9 mouse cellular contexts compared by ENCODE assay signal in genomic region chr7:136294445-136294844, GRCm38 (mm10).
DNase-seq lines count a peak whose midpoint lies in the region; ATAC-seq and TF ChIP-seq lines count a peak whose summit lies in the region.
"Had no signal": no experiment of that assay in that cellular context is flagged by ENCODE, and none has a peak within 500 bp of the region (broad histone marks: within the 10 kb centered on the region; RNA-seq: fewer than 3 reads in every experiment).

No protein-coding gene starts in this region.

- no peaks in the 10 kb centered on the region for H3K9me3 ChIP-seq in heart, embryonic 11.5 days (replicated peaks; ENCODE audit: control insufficient read depth, low read length)
- no peaks in the 10 kb centered on the region for H3K9me3 ChIP-seq in midbrain, embryonic 14.5 days (ENCODE audit: control insufficient read depth, low read length)
- H3K9me3 ChIP-seq in midbrain, embryonic 16.5 days (replicated peaks; ENCODE audit: control insufficient read depth, low read length, poor library complexity, severe bottlenecking): no peaks in the 10 kb centered on the region
- H3K9me3 ChIP-seq in embryonic facial prominence, embryonic 10.5 days: no peaks in the 10 kb centered on the region
- H3K9me3 ChIP-seq: midbrain, embryonic 12.5 days had no signal

- TF ChIP-seq EP300 in heart, adult 2 months (IDR thresholded peaks at IDR 0.05; ENCODE audit: insufficient read depth, low read depth, low read length): no peak

- no peak overlapping the region for H3K27ac ChIP-seq in heart, adult 2 months
- no peak overlapping the region for H3K27ac ChIP-seq in heart, embryonic 11.5 days (ENCODE audit: low read depth, low read length)
- H3K27ac ChIP-seq in midbrain, embryonic 14.5 days (replicated peaks; ENCODE audit: low read depth, low read length): no peak overlapping the region
- no peak overlapping the region for H3K27ac ChIP-seq in midbrain, embryonic 16.5 days (ENCODE audit: low read length)
- no peak overlapping the region for H3K27ac ChIP-seq in embryonic facial prominence, embryonic 10.5 days (replicated peaks)
- H3K27ac ChIP-seq: midbrain, embryonic 12.5 days had no signal

- DNase-seq in heart, adult 2 months: no peak
- DNase-seq in midbrain, embryonic 14.5 days: peak; percentile 36
- peak; percentile 48 for DNase-seq in embryonic facial prominence, embryonic 10.5 days (ENCODE audit: low spot score)
- DNase-seq in retina, postnatal 1 day: peak; percentile 53
- DNase-seq in cerebellum, postnatal 4 days (ENCODE audit: low spot score in 2 of 2): no peak
- no peak for DNase-seq in layer of hippocampus, adult 11-12 months (ENCODE audit: low spot score)

- no peaks in the 10 kb centered on the region for H3K27me3 ChIP-seq in heart, adult 2 months (ENCODE audit: control insufficient read depth, insufficient read depth, low read length)
- H3K27me3 ChIP-seq in heart, embryonic 11.5 days (ENCODE audit: control insufficient read depth, insufficient read depth, low read length): no peaks in the 10 kb centered on the region
- H3K27me3 ChIP-seq in midbrain, embryonic 14.5 days (ENCODE audit: control insufficient read depth, insufficient read depth, low read length): no peaks in the 10 kb centered on the region
- no peaks in the 10 kb centered on the region for H3K27me3 ChIP-seq in midbrain, embryonic 16.5 days (ENCODE audit: control insufficient read depth, insufficient read depth, low read depth, low read length)
- no peaks in the 10 kb centered on the region for H3K27me3 ChIP-seq in embryonic facial prominence, embryonic 10.5 days (replicated peaks; ENCODE audit: low read depth, poor library complexity, severe bottlenecking)
- H3K27me3 ChIP-seq: midbrain, embryonic 12.5 days had no signal

- 44% methylated on average over 4 of the region's 4 CpGs for WGBS in heart, adult 2 months
- WGBS in heart, embryonic 11.5 days (ENCODE audit: insufficient replicate concordance): 37% methylated on average over 4 of the region's 4 CpGs
- WGBS in midbrain, embryonic 14.5 days: 42% methylated on average over 4 of the region's 4 CpGs
- WGBS in midbrain, embryonic 16.5 days: 51% methylated on average over 4 of the region's 4 CpGs
- WGBS in embryonic facial prominence, embryonic 10.5 days: 33% methylated on average over 4 of the region's 4 CpGs

- intact Hi-C loops in heart, adult 2 months (cut with DNase I): loop anchor here (5.0 to 10.0 kb wide), 2 partner anchors 457 to 1020 kb away; partner anchors contain the start of gene Ebf3

- H3K4me2 ChIP-seq in heart, embryonic 11.5 days: no peak overlapping the region
- no peak overlapping the region for H3K4me2 ChIP-seq in midbrain, embryonic 14.5 days (ENCODE audit: low read length)
- no peak overlapping the region for H3K4me2 ChIP-seq in midbrain, embryonic 16.5 days (ENCODE audit: low read length)
- H3K4me2 ChIP-seq: midbrain, embryonic 12.5 days had no signal

- no peaks in the 10 kb centered on the region for H3K79me2 ChIP-seq in heart, adult 2 months (replicated peaks; ENCODE audit: control insufficient read depth, insufficient read depth, low read length)

- H3K4me3 ChIP-seq in heart, adult 2 months: no peak overlapping the region
- no peak overlapping the region for H3K4me3 ChIP-seq in heart, embryonic 11.5 days (ENCODE audit: low read depth, low read length)
- no peak overlapping the region for H3K4me3 ChIP-seq in midbrain, embryonic 14.5 days (replicated peaks; ENCODE audit: low read depth, low read length)
- H3K4me3 ChIP-seq in midbrain, embryonic 16.5 days (ENCODE audit: low read depth, low read length): no peak overlapping the region
- H3K4me3 ChIP-seq in embryonic facial prominence, embryonic 10.5 days: no peak overlapping the region
- H3K4me3 ChIP-seq: midbrain, embryonic 12.5 days had no signal

- no peak overlapping the region for H3K9ac ChIP-seq in heart, adult 2 months (ENCODE audit: low read depth, low read length)
- H3K9ac ChIP-seq in heart, embryonic 11.5 days (ENCODE audit: low read depth, low read length): no peak overlapping the region
- no peak overlapping the region for H3K9ac ChIP-seq in midbrain, embryonic 14.5 days (replicated peaks; ENCODE audit: low read length)
- H3K9ac ChIP-seq in midbrain, embryonic 16.5 days (ENCODE audit: low read depth, low read length): no peak overlapping the region
- H3K9ac ChIP-seq: midbrain, embryonic 12.5 days had no signal

- no peaks in the 10 kb centered on the region for H3K36me3 ChIP-seq in heart, adult 2 months (ENCODE audit: control insufficient read depth, insufficient read depth, low read length)
- H3K36me3 ChIP-seq in heart, embryonic 11.5 days (ENCODE audit: control insufficient read depth, insufficient read depth, low read length): no peaks in the 10 kb centered on the region
- no peaks in the 10 kb centered on the region for H3K36me3 ChIP-seq in midbrain, embryonic 14.5 days (ENCODE audit: control insufficient read depth, insufficient read depth, low read length)
- H3K36me3 ChIP-seq in midbrain, embryonic 16.5 days (ENCODE audit: control insufficient read depth, insufficient read depth, low read length): no peaks in the 10 kb centered on the region
- no peaks in the 10 kb centered on the region for H3K36me3 ChIP-seq in embryonic facial prominence, embryonic 10.5 days (replicated peaks)
- H3K36me3 ChIP-seq: midbrain, embryonic 12.5 days had no signal

- H3K4me1 ChIP-seq in heart, adult 2 months (ENCODE audit: control insufficient read depth, insufficient read depth, low read length): no peaks in the 10 kb centered on the region
- H3K4me1 ChIP-seq in heart, embryonic 11.5 days (ENCODE audit: control insufficient read depth, insufficient read depth, low read length): no peaks in the 10 kb centered on the region
- H3K4me1 ChIP-seq in midbrain, embryonic 14.5 days (ENCODE audit: control insufficient read depth, insufficient read depth, low read length): no peaks in the 10 kb centered on the region
- 0 out of 2 replicates have a peak, but pooled peaks cover 3% of the 10 kb centered on the region for H3K4me1 ChIP-seq in midbrain, embryonic 16.5 days (ENCODE audit: control insufficient read depth, insufficient read depth, low read length)
- no peaks in the 10 kb centered on the region for H3K4me1 ChIP-seq in embryonic facial prominence, embryonic 10.5 days
- H3K4me1 ChIP-seq: midbrain, embryonic 12.5 days had no signal

- TF ChIP-seq POLR2A in heart, adult 2 months (IDR thresholded peaks at IDR 0.05; ENCODE audit: insufficient read depth, low read depth, low read length): no peak

- no peak for ATAC-seq in heart, embryonic 11.5 days (replicated peaks; ENCODE audit: insufficient number of reproducible peaks, low FRiP score, low TSS enrichment)
- no peak for ATAC-seq in midbrain, embryonic 14.5 days (ENCODE audit: low FRiP score, low TSS enrichment)
- ATAC-seq in midbrain, embryonic 16.5 days: no peak

- peak; percentile 64 for TF ChIP-seq CTCF in heart, adult 2 months (IDR thresholded peaks at IDR 0.05)

Comparison
In these comparisons a context has a peak if more than half of its experiments do, and no peak if none do; other contexts are left out.
1. DNase-seq: peak in midbrain, embryonic 14.5 days (single experiment), embryonic facial prominence, embryonic 10.5 days (single experiment) and retina, postnatal 1 day (single experiment); none in heart, adult 2 months (0 of 2), cerebellum, postnatal 4 days (0 of 2) and layer of hippocampus, adult 11-12 months (single experiment).